Mouse (Mus musculus) forebrain, embryonic 14.5 days (tissue): Measurements from ENCODE around the gene Rfwd3. TPM values are rescaled to one million over a fixed set of nuclear protein-coding genes. Genes with fewer than 3 reads are reported as not detected.

ENCODE experiments used
- ATAC-seq: fragments of 200-750 bp; cut with Nextera tagmentation; 2 replicates; pipeline ENCODE4 v1.8.0; 2017; ENCODE audit warnings: mild to moderate bottlenecking, moderate library complexity
- DNase-seq: peaks from one replicate; pipeline ENCODE4 v3.0.0-alpha.2; 2015; ENCODE audit warnings: low spot score
- H3K27ac ChIP-seq: fragments of 300-500 bp; sonication (generic); 2 replicates; pipeline ENCODE4 v1.5.1; 2014; ENCODE audit warnings: low read depth, mild to moderate bottlenecking, control low read depth, low read length, moderate library complexity
- H3K27me3 ChIP-seq: fragments of 300-500 bp; sonication (generic); replicated peaks from 2 replicates; pipeline ENCODE4 v1.6.1; 2014; ENCODE audit warnings: low read length, control low read depth, mixed read lengths; ENCODE audit not compliant: control insufficient read depth, insufficient read depth
- H3K36me3 ChIP-seq: fragments of 300-500 bp; sonication (generic); 2 replicates; pipeline ENCODE4 v1.6.1; 2014; ENCODE audit warnings: low read length, control low read depth; ENCODE audit not compliant: control insufficient read depth, insufficient read depth
- H3K4me1 ChIP-seq: fragments of 300-500 bp; sonication (generic); 2 replicates; pipeline ENCODE4 v1.6.1; 2014; ENCODE audit warnings: antibody characterized with exemption, low read length, control low read depth; ENCODE audit not compliant: control insufficient read depth, insufficient read depth
- H3K4me2 ChIP-seq: fragments of 300-500 bp; sonication (generic); 2 replicates; pipeline ENCODE4 v1.6.1; 2014; ENCODE audit warnings: mild to moderate bottlenecking, control low read depth, low read length
- H3K4me3 ChIP-seq: fragments of 300-500 bp; sonication (generic); 2 replicates; pipeline ENCODE4 v1.5.1; 2014; ENCODE audit warnings: low read depth, low read length, control low read depth
- H3K9ac ChIP-seq: fragments of 300-500 bp; sonication (generic); 2 replicates; pipeline ENCODE4 v1.6.1; 2014; ENCODE audit warnings: mild to moderate bottlenecking, low read length, control low read depth, moderate library complexity
- H3K9me3 ChIP-seq: fragments of 300-500 bp; sonication (generic); replicated peaks from 2 replicates; pipeline ENCODE4 v1.6.1; 2016; ENCODE audit warnings: low read length, control low read depth, mixed read lengths; ENCODE audit not compliant: control insufficient read depth
- WGBS: fragments of 180-500 bp; shearing (Covaris S2); extraction: QIAGEN DNeasy Blood & Tissue Kit; methylation state at CpG from one replicate; pipeline ENCODE4 v1.1.7; 2014; 5-methylcytosine and 5-hydroxymethylcytosine counted together
- polyA plus RNA-seq: library from polyadenylated mRNA; unstranded; fragments of >200 nt; fragmentation: Nextera tagmentation; extraction: Ambion mirVana; gene quantifications from 2 replicates; pipeline ENCODE4 v1.2.1, GENCODE M21; 2014

The Rfwd3 gene
- polyA plus RNA-seq, 1 experiment from 2014 or later, result 34.4 TPM

DNA sequence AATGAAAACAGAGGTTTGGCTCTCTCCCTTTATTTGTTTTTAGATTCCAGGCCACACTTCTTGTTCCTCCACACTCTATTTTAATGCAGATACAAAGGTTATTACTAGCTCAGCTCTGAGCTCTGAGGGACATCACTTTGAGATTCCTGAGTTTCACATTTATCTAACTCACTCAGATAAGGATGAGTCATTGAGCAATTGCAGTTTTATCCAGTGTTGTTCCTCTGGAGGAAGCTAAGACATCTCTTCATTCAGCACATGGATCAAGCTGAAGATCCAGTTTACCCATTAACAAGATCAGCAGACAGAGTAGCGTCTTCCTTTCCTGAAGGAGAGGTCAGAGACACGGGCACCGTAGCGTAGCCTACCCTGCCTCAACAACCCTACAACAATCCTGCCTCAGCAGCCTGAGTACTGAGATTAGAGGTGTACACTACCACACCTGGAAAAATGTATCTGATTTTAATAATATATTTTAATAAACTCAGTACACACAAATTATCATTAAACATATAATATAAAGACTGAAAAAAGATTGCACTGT lies 53.7 kb downstream of the Rfwd3 start:
- no peaks in the 10 kb centered on the region for H3K36me3 ChIP-seq
- H3K4me1 ChIP-seq, result no peaks in the 10 kb centered on the region
- no peak overlapping the region for H3K27ac ChIP-seq
- ATAC-seq, result no peak
- no peaks in the 10 kb centered on the region for H3K9me3 ChIP-seq
- no peak overlapping the region for H3K4me2 ChIP-seq
- H3K27me3 ChIP-seq, result no peaks in the 10 kb centered on the region
- 89% methylated on average over 4 of the region's 4 CpGs for WGBS
- no peak overlapping the region for H3K9ac ChIP-seq
- no peak for DNase-seq
- H3K4me3 ChIP-seq, result no peak overlapping the region

- Histone ChIP-seq H3K9me3 (no peaks in the 10 kb centered on the region), H3K4me2 (no peak overlapping the region), H3K9ac (no peak overlapping the region), H3K27me3 (no peaks in the 10 kb centered on the region), H3K4me3 (no peak overlapping the region), H3K36me3 (no peaks in the 10 kb centered on the region), H3K4me1 (no peaks in the 10 kb centered on the region), H3K27ac (no peak overlapping the region)
- ATAC-seq (no peak), DNase-seq (no peak)
- 73% methylated on average over 3 of the region's 3 CpGs for WGBS
Measured at GRCm38 (mm10) chr8:111237301-111237700, 62.7 kb downstream of the Rfwd3 start.

DNA sequence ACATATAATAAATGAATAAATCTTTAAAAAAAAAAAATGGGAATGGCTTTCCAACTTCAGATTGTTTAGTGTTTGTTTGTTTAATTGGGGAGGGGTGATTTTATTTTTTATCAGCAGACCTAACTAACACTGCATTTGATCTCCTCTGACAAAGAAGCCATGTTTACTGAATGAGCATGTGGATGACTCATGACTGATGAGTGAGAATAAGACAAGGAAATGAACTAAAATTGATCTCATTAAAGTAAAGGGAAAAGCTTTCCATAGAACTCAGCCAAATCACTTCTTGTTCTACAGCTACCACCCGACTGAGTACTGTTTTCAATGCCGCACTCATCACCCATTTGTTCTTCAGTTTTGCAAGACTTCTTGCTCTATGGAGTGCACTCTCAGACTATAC lies 66.3 kb downstream of the Rfwd3 start:
- ATAC-seq (no peak), DNase-seq (no peak)
- Histone ChIP-seq H3K4me1 (no peaks in the 10 kb centered on the region), H3K27ac (no peak overlapping the region), H3K9me3 (no peaks in the 10 kb centered on the region), H3K4me2 (no peak overlapping the region), H3K4me3 (no peak overlapping the region), H3K9ac (no peak overlapping the region), H3K36me3 (no peaks in the 10 kb centered on the region), H3K27me3 (no peaks in the 10 kb centered on the region)
- WGBS, result 86% methylated on average over 2 of the region's 2 CpGs

DNA sequence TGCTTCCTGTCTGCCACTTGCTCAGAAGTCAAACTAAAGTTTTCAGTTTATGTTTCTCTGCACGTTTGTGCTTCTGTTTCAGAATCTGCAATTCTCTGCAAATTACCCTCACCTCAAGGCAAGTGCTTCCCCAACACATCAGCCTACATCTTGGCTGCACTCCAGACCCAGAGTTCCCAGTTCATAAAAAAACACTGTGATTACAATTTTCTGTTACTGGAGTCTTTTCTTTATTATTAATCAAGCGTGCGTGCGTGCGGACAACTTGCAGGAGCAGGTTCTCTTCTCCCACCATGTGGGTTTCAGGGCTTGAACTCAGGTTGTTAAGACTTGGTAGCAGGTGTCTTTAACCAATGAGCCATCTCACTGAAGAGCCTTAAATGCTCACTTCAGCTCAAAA lies 75.9 kb downstream of the Rfwd3 start:
- Histone ChIP-seq H3K27me3 (no peaks in the 10 kb centered on the region), H3K27ac (no peak overlapping the region), H3K4me2 (no peak overlapping the region), H3K9me3 (no peaks in the 10 kb centered on the region), H3K36me3 (no peaks in the 10 kb centered on the region), H3K9ac (no peak overlapping the region), H3K4me1 (peaks cover 4% of the 10 kb centered on the region; the same call in 1 of the 2 replicates), H3K4me3 (no peak overlapping the region)
- DNase-seq (peak; percentile 65), ATAC-seq (no peak)
- WGBS, result 22% methylated on average over 5 of the region's 5 CpGs

Other genes starting within 250 kb of the Rfwd3 start
- not detected in 2 replicates for gene Exosc6, start 243.9 kb downstream of the Rfwd3 start, polyA plus RNA-seq
- 0.42 and 0.61 TPM in 2 replicates for gene Clec18a, start 207.8 kb downstream of the Rfwd3 start, polyA plus RNA-seq
- 6.7 and 7.7 TPM in 2 replicates for gene Pdpr, start 205.6 kb downstream of the Rfwd3 start, polyA plus RNA-seq
- 65.2 and 66.1 TPM in 2 replicates for gene Glg1, start 41.0 kb downstream of the Rfwd3 start, polyA plus RNA-seq
- gene Mlkl, start 38.0 kb upstream of the Rfwd3 start, polyA plus RNA-seq, result 0.47 and 0.78 TPM in 2 replicates
- gene Fa2h, start 93.6 kb upstream of the Rfwd3 start, polyA plus RNA-seq, result 0.23 TPM in 1 of 2 replicates, not detected in the other
- gene Wdr59, start 221.9 kb upstream of the Rfwd3 start, polyA plus RNA-seq, result 2.9 and 4.2 TPM in 2 replicates
- gene Znrf1, start 235.9 kb upstream of the Rfwd3 start, polyA plus RNA-seq, result 55.3 and 64.6 TPM in 2 replicates